Mouse (Mus musculus): ENCODE measurements around the gene Col7a1.

- no peak for TF ChIP-seq POLR2A (IDR thresholded peaks at IDR 0.05; ENCODE audit: control insufficient read depth, extremely low read depth, insufficient read depth, low read length, poor library complexity)
- TF ChIP-seq CTCF (IDR thresholded peaks at IDR 0.05; ENCODE audit: borderline replicate concordance, control insufficient read depth, extremely low read depth, insufficient read depth, low read length, poor library complexity), result no peak
These were observed 32.3 kb downstream of the Col7a1 start, which contains the start of gene Ucn2 for GRCm38 (mm10) chr9:108985710-108986109.

All from thymus, adult 2 months (tissue).